Mouse (Mus musculus) stomach, embryonic 15.5 days (tissue): ENCODE measurements around the gene Hist1h1d. TPM values are rescaled to one million over a fixed set of nuclear protein-coding genes. Genes with fewer than 3 reads are reported as not detected.

Experiments used
- ATAC-seq: fragments of 200-750 bp; cut with Nextera tagmentation; 2 replicates; pipeline ENCODE4 v1.8.0; 2017; ENCODE audit warnings: low read depth, moderate number of reproducible peaks, moderate TSS enrichment; ENCODE audit not compliant: insufficient read depth, low FRiP score
- H3K27ac ChIP-seq: fragments of 300-500 bp; sonication (generic); 2 replicates; pipeline ENCODE4 v1.5.1; 2015; ENCODE audit warnings: mild to moderate bottlenecking, inconsistent platforms
- H3K27me3 ChIP-seq: fragments of 300-500 bp; sonication (generic); replicated peaks from 2 replicates; pipeline ENCODE4 v1.6.1; 2015; ENCODE audit warnings: inconsistent platforms
- H3K36me3 ChIP-seq: fragments of 300-500 bp; sonication (generic); 2 replicates; pipeline ENCODE4 v1.6.1; 2015; ENCODE audit warnings: inconsistent platforms
- H3K4me1 ChIP-seq: fragments of 300-500 bp; sonication (generic); 2 replicates; pipeline ENCODE4 v1.6.1; 2015; ENCODE audit warnings: inconsistent platforms
- H3K4me2 ChIP-seq: fragments of 300-500 bp; sonication (generic); 2 replicates; pipeline ENCODE4 v1.6.1; 2015; ENCODE audit warnings: mild to moderate bottlenecking, inconsistent platforms
- H3K4me3 ChIP-seq: fragments of 300-500 bp; sonication (generic); replicated peaks from 2 replicates; pipeline ENCODE4 v1.5.1; 2015; ENCODE audit warnings: inconsistent platforms
- H3K9ac ChIP-seq: fragments of 300-500 bp; sonication (generic); 2 replicates; pipeline ENCODE4 v1.6.1; 2015; ENCODE audit warnings: inconsistent platforms
- H3K9me3 ChIP-seq: fragments of 300-500 bp; sonication (generic); 2 replicates; pipeline ENCODE4 v1.6.1; 2016; ENCODE audit warnings: inconsistent platforms
- WGBS: fragments of 180-500 bp; shearing (Covaris S2); methylation state at CpG from one replicate; pipeline ENCODE4 v1.1.7; 2015; 5-methylcytosine and 5-hydroxymethylcytosine counted together
- polyA plus RNA-seq: library from polyadenylated mRNA; unstranded; fragments of >200 nt; fragmentation: Nextera tagmentation; extraction: Ambion mirVana; gene quantifications from 2 replicates; pipeline ENCODE4 v1.2.1, GENCODE M21; 2015

The Hist1h1d gene
- polyA plus RNA-seq, 1 experiment from 2014 or later, result 0.98 TPM

DNA sequence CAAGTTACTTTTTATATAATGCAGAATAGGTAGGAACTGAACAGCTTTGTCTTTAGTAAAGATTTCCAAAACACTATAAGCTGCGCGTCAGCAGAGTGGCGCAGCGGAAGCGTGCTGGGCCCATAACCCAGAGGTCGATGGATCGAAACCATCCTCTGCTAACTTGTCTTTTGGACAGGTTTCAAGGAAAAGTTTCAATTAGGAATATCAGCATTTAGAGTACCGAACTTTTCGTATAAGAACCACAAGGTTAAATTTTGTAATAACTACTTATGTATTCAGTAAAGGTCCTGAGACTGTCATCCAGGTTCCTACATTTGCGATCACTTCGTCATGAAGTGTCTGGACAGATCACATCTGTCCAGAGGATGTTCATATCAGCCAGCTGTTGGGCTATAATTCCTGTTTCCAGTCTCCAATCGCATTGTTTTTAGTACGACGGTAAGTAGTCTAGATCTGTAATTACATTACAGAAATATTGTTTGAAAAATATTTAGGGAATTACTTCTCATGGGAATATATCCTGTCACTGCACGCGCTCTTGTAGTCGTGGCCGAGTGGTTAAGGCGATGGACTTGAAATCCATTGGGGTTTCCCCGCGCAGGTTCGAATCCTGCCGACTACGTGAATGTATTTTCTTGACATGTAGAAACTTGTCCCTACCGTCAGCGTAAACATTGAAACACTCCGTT lies 35.3 kb upstream of the Hist1h1d start:
- ATAC-seq, result peak; percentile 80
- Histone ChIP-seq H3K36me3 (no peaks in the 10 kb centered on the region), H3K4me3 (peak overlapping the region; percentile 58), H3K4me1 (0 out of 2 replicates have a peak, but pooled peaks cover 2% of the 10 kb centered on the region), H3K4me2 (peak overlapping the region; percentile 90), H3K9me3 (no peaks in the 10 kb centered on the region), H3K27me3 (no peaks in the 10 kb centered on the region), H3K9ac (no peak overlapping the region), H3K27ac (peak overlapping the region; percentile 84)
- WGBS, result under 1% methylated on average over 27 of the region's 27 CpGs

DNA sequence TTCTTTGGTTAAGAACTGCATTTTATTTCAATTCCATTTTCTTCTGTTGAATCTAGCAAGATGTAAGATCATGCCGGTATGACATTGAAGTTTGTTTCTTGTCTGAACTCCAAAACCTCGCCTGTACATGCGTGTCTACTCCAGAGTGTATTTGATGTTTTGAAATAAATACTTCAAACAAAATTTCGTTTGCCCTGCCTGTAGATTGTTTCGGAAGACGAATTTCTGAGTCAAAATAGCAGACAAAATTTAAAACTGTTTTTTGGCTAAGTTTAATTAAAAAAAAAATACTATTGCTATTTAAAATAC lies 34.8 kb upstream of the Hist1h1d start:
- Histone ChIP-seq H3K4me1 (0 out of 2 replicates have a peak, but pooled peaks cover 2% of the 10 kb centered on the region), H3K9ac (no peak overlapping the region), H3K4me3 (peak overlapping the region; percentile 58), H3K4me2 (peak overlapping the region; percentile 90), H3K9me3 (no peaks in the 10 kb centered on the region), H3K27me3 (no peaks in the 10 kb centered on the region), H3K36me3 (no peaks in the 10 kb centered on the region), H3K27ac (0 out of 2 replicates have a peak overlapping the region, but pooled peaks have one; percentile 31)
- under 1% methylated on average over 6 of the region's 6 CpGs for WGBS
- ATAC-seq, result no peak

DNA sequence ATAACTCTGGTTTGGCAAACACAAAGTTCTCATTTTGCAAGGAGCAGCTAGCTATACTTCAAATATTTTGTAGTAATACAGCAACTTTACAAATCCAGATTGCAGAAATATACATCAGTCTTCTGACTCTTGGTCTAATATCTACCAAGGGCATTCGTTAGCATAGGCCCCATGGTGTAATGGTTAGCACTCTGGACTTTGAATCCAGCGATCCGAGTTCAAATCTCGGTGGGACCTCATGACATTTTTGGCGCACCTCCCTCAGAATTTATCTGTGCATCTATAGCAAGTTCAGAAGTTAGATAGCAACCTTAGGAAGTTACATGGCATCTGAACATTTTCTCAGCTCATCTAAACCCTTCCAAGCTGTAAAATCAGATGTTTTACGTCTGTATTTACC lies 34.2 kb upstream of the Hist1h1d start:
- Histone ChIP-seq H3K4me2 (peak overlapping the region; percentile 90), H3K27me3 (no peaks in the 10 kb centered on the region), H3K4me3 (peak overlapping the region; percentile 44), H3K4me1 (0 out of 2 replicates have a peak, but pooled peaks cover 2% of the 10 kb centered on the region), H3K9ac (no peak overlapping the region), H3K27ac (peak overlapping the region; percentile 73; the same call in 1 of the 2 replicates), H3K9me3 (no peaks in the 10 kb centered on the region), H3K36me3 (no peaks in the 10 kb centered on the region)
- WGBS, result under 1% methylated on average over 6 of the region's 6 CpGs
- peak; percentile 70 for ATAC-seq

DNA sequence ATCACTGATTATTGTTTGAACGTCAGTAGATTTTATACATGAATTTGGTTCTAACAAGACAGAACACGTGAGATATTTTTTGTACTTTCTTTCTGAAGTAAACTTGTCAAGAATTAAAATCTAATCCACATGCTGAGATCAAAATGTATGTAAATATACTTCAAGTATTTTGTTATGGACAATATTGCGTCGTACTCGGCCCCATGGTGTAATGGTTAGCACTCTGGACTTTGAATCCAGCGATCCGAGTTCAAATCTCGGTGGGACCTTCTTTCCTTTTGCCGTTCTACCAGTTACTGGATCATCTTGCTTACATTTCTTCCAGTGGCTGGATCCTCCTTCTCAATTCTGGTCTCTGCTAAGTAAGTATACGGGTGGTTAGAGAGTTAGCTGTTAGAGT lies 33.6 kb upstream of the Hist1h1d start:
- Histone ChIP-seq H3K36me3 (no peaks in the 10 kb centered on the region), H3K27ac (peak overlapping the region; percentile 73; the same call in 1 of the 2 replicates), H3K27me3 (no peaks in the 10 kb centered on the region), H3K4me2 (peak overlapping the region; percentile 90), H3K9ac (no peak overlapping the region), H3K4me3 (peak overlapping the region; percentile 44), H3K4me1 (0 out of 2 replicates have a peak, but pooled peaks cover 2% of the 10 kb centered on the region), H3K9me3 (no peaks in the 10 kb centered on the region)
- under 1% methylated on average over 10 of the region's 10 CpGs for WGBS
- peak; percentile 54; the same call in 1 of the 2 replicates for ATAC-seq

DNA sequence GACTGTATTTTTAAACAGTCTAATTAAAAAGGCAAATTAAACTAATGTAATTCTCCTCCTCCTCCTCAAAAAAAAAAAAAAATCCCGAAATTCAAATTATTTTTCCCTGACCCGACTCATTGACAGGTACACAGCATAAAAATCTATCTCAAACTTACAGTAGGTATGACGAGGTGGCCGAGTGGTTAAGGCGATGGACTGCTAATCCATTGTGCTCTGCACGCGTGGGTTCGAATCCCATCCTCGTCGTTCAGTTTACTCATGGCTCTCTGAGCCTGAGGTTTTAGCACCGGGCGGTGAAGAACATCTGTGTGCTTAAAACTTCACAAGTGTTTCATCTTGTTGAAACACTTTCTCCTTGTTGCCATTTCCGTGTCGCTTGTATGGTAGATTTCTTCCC lies 31.4 kb upstream of the Hist1h1d start:
- Histone ChIP-seq H3K27ac (no peak overlapping the region), H3K4me1 (no peaks in the 10 kb centered on the region; the same call in 1 of the 2 replicates), H3K9me3 (no peaks in the 10 kb centered on the region), H3K9ac (no peak overlapping the region), H3K27me3 (no peaks in the 10 kb centered on the region), H3K4me3 (no peak overlapping the region; the same call in 1 of the 2 replicates), H3K4me2 (peak overlapping the region; percentile 32), H3K36me3 (no peaks in the 10 kb centered on the region)
- 0 out of 2 replicates have a peak, but pooled peaks have one; percentile 45 for ATAC-seq
- under 1% methylated on average over 14 of the region's 14 CpGs for WGBS

DNA sequence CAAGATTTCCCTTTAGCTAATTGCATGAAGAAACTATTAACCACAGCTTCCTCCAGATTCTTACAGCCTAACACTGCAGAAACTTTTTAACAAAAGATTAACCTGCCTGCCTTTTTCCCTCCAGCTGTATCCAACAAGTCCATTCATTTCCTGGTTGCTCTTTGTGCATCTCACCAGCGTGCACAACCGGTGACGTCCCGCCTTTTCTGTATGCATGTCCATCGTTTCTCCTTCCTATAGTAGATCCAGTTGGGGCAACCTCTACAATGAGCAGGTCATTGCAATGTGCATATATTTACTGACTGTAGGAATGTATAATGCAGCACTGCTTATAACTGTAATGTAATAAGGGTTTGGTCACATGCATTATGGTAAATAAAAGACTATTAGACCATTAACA lies 29.1 kb upstream of the Hist1h1d start:
- Histone ChIP-seq H3K27me3 (no peaks in the 10 kb centered on the region), H3K27ac (no peak overlapping the region), H3K9ac (no peak overlapping the region), H3K4me1 (peaks cover 2% of the 10 kb centered on the region), H3K9me3 (no peaks in the 10 kb centered on the region), H3K4me2 (no peak overlapping the region), H3K36me3 (no peaks in the 10 kb centered on the region), H3K4me3 (no peak overlapping the region)
- no peak for ATAC-seq
- 43% methylated on average over 5 of the region's 5 CpGs for WGBS

DNA sequence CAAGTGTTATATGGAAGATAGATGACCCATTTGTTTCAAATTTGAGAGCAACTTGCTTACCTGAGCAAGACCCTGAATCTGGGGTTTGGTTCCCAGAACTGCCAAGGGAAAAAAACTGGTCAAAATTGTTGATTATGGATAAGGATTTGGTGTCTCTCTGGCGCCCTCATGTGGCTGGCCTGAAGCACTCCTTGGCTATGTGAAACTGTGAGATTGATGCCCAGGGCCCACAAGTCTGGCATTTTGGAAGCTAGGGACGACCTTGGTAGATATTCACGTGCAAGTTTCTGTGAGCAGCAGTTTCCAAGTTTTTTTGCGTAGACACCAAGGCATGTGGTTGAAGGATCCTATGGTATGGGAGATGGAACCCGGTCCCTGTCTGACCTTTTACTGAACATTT lies 28.4 kb upstream of the Hist1h1d start:
- no peaks in the 10 kb centered on the region for H3K36me3 ChIP-seq
- WGBS, result 11% methylated on average over 5 of the region's 5 CpGs
- no peak overlapping the region for H3K4me3 ChIP-seq
- no peaks in the 10 kb centered on the region for H3K9me3 ChIP-seq
- no peak overlapping the region for H3K9ac ChIP-seq
- ATAC-seq, result no peak; the same call in 1 of the 2 replicates
- H3K27ac ChIP-seq, result no peak overlapping the region
- no peak overlapping the region for H3K4me2 ChIP-seq
- no peaks in the 10 kb centered on the region for H3K27me3 ChIP-seq
- H3K4me1 ChIP-seq, result peaks cover 4% of the 10 kb centered on the region

DNA sequence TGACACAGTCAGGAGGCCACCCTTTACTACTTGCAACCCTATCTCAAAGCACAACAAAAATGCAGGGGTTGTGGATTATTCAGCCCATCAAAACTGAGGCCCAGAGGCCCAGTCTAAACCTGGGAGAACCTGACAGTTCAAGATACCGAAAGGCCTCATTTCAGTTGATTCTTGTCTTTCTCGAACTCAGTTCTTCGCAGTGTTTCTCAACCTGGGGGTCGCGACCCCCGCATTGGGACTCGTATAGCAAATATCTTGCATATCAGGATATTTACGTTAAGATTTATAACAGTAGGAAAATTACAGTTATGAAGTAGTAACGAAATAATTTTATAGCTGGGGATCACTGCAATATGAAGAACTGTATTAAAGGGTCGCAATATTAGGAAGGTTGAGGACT lies 27.2 kb upstream of the Hist1h1d start:
- Histone ChIP-seq H3K9ac (no peak overlapping the region), H3K4me1 (peaks cover 4% of the 10 kb centered on the region)

DNA sequence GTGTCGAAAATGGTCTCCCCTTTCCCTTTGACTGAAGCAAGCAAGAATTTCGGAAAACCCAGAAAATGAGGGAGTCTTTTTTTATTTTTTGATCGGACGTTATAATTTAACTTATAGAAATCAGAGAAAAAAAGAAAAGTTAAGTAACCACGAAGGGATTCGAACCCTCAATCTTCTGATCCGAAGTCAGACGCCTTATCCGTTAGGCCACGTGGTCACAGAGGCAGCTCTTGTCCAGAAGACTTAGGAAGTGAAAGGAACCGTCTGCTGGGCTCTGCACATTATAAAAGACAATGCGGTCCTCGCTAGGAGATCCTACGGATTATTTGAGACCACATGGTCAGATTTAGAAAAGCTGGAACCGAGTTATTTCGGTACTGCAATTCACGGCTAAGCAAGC lies 26.8 kb upstream of the Hist1h1d start:
- WGBS, result under 1% methylated on average over 17 of the region's 17 CpGs
- H3K9ac ChIP-seq, result no peak overlapping the region
- peak; percentile 23; the same call in 1 of the 2 replicates for ATAC-seq
- no peaks in the 10 kb centered on the region for H3K36me3 ChIP-seq
- H3K4me2 ChIP-seq, result peak overlapping the region; percentile 61
- no peaks in the 10 kb centered on the region for H3K9me3 ChIP-seq
- H3K27ac ChIP-seq, result peak overlapping the region; percentile 54; the same call in 1 of the 2 replicates
- H3K27me3 ChIP-seq, result no peaks in the 10 kb centered on the region
- H3K4me1 ChIP-seq, result peaks cover 4% of the 10 kb centered on the region
- peak overlapping the region; percentile 48 for H3K4me3 ChIP-seq

More for the DNA sequence above, 27.2 kb upstream of the Hist1h1d start:
- Histone ChIP-seq H3K27me3 (no peaks in the 10 kb centered on the region), H3K27ac (no peak overlapping the region), H3K4me2 (peak overlapping the region; percentile 61), H3K9me3 (no peaks in the 10 kb centered on the region), H3K36me3 (no peaks in the 10 kb centered on the region), H3K4me3 (peak overlapping the region; percentile 48)
- WGBS, result 4% methylated on average over 10 of the region's 10 CpGs
- ATAC-seq, result no peak

DNA sequence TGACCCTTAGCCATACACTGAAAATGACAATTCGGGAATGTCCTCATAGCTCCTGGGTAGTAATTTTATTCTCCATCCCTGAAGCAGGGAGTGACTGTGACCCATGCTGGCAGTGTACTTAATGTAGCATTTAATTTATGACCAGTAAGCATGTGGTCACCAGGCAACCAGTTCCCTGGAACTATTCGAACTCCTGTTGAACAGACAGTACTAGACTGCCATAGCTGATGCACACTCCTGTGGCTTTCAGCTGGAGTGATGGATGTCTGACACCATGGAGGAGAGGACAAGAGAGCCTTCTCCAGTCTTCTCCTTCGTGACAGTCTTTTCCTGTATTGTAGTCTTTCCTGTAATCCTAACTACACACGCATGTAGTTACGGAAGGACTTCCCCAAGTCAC lies 24.1 kb upstream of the Hist1h1d start:
- H3K9me3 ChIP-seq, result no peaks in the 10 kb centered on the region
- no peak overlapping the region for H3K27ac ChIP-seq
- peaks cover 13% of the 10 kb centered on the region for H3K4me1 ChIP-seq
- H3K4me2 ChIP-seq, result no peak overlapping the region
- H3K27me3 ChIP-seq, result no peaks in the 10 kb centered on the region
- no peak overlapping the region for H3K9ac ChIP-seq
- ATAC-seq, result no peak
- no peaks in the 10 kb centered on the region for H3K36me3 ChIP-seq
- 72% methylated on average over 5 of the region's 5 CpGs for WGBS
- no peak overlapping the region for H3K4me3 ChIP-seq

DNA sequence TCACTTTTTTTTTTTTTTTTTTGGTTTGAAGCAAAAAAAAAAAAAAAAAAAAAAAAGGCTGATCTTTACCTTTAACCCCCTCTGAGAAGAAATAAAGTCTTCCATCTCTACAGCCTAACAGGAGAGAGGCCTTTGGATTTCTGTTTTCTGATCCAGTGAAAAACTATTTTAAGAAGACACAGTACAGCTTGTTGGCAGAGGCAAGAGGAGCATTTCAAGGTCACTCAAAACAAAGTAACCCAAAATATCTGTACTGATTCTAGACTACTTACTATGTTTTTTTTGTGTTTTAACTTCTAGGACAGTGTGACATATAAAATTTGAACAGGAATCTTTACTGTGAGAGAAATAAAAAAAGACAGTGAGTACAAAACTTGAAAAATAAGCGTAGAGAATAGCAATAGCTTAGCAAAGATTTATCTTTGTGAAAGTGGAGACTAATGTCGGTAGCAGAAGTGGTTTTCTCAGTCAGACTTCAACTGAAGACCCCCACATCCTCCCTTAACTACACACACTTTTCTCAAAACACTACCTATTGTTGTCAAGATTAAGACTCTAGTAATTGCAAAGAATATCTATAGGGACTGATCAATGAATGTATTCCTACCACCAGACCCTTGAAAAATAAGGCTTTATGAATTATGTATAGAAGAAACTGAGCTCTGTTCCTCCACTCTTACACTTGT lies 23.4 kb upstream of the Hist1h1d start:
- H3K4me1 ChIP-seq, result peaks cover 13% of the 10 kb centered on the region
- H3K27me3 ChIP-seq, result no peaks in the 10 kb centered on the region
- no peaks in the 10 kb centered on the region for H3K9me3 ChIP-seq
- peak overlapping the region; percentile 98 for H3K27ac ChIP-seq
- peak overlapping the region; percentile 50 for H3K4me3 ChIP-seq
- ATAC-seq, result no peak
- H3K36me3 ChIP-seq, result no peaks in the 10 kb centered on the region
- H3K9ac ChIP-seq, result 0 out of 2 replicates have a peak overlapping the region, but pooled peaks have one; percentile 6
- 17% methylated on average over 2 of the region's 2 CpGs for WGBS
- H3K4me2 ChIP-seq, result peak overlapping the region; percentile 70
